Mouse (Mus musculus) forebrain, embryonic 12.5 days (tissue): Measurements from ENCODE around the gene Ethe1. TPM values are rescaled to one million over a fixed set of nuclear protein-coding genes. Genes with fewer than 3 reads are reported as not detected.
"Not testable (repeated sequence)": the region's sequence is repeated elsewhere in the genome, so short reads cannot be mapped to it uniquely, and the experiment has no call there.

Experiments
- ATAC-seq: fragments of 200-750 bp; cut with Nextera tagmentation; 2 replicates; pipeline ENCODE4 v1.8.0; 2017; ENCODE audit warnings: moderate TSS enrichment; ENCODE audit not compliant: low FRiP score
- H3K27ac ChIP-seq: fragments of 300-500 bp; sonication (generic); 2 replicates; pipeline ENCODE4 v1.5.1; 2016; ENCODE audit warnings: mild to moderate bottlenecking
- H3K27me3 ChIP-seq: fragments of 300-500 bp; sonication (generic); 2 replicates; pipeline ENCODE4 v1.6.1; 2016; ENCODE audit warnings: mild to moderate bottlenecking
- H3K36me3 ChIP-seq: fragments of 300-500 bp; sonication (generic); replicated peaks from 2 replicates; pipeline ENCODE4 v1.6.1; 2016; ENCODE audit warnings: mild to moderate bottlenecking
- H3K4me1 ChIP-seq: fragments of 300-500 bp; sonication (generic); 2 replicates; pipeline ENCODE4 v1.6.1; 2016
- H3K4me2 ChIP-seq: fragments of 300-500 bp; sonication (generic); 2 replicates; pipeline ENCODE4 v1.6.1; 2016; ENCODE audit warnings: mild to moderate bottlenecking, moderate library complexity
- H3K4me3 ChIP-seq: fragments of 300-500 bp; sonication (generic); replicated peaks from 2 replicates; pipeline ENCODE4 v1.5.1; 2016; ENCODE audit warnings: mild to moderate bottlenecking
- H3K9ac ChIP-seq: fragments of 300-500 bp; sonication (generic); 2 replicates; pipeline ENCODE4 v1.6.1; 2016; ENCODE audit warnings: mild to moderate bottlenecking
- H3K9me3 ChIP-seq: fragments of 300-500 bp; sonication (generic); 2 replicates; pipeline ENCODE4 v1.6.1; 2016
- WGBS: fragments of 180-500 bp; shearing (Covaris S2); methylation state at CpG from one replicate; pipeline ENCODE4 v1.1.7; 2016; 5-methylcytosine and 5-hydroxymethylcytosine counted together
- polyA plus RNA-seq: library from polyadenylated mRNA; unstranded; fragments of >200 nt; fragmentation: Nextera tagmentation; extraction: Ambion mirVana; gene quantifications from 2 replicates; pipeline ENCODE4 v1.2.1, GENCODE M21; 2016

Gene Ethe1
- polyA plus RNA-seq, 1 experiment from 2014 or later = 15.3 TPM

DNA sequence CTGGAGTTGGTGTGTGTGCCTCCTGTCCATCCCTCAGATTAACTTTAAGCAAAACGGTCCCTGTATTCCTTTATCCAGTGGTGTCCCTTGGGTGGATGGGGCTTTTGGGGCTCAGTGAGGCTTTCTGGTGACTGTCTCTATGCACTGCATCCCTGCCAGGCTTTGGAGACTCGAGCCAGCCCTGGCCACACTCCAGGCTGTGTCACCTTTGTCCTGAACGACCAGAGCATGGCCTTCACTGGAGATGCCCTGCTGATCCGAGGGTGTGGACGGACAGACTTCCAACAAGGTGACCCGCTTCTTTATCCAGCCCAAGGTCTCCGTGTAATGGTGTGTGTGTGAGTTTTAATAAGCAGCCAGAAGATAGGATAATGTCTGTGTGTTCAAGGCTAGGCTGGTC is 18.7 kb downstream of the Ethe1 start:
- Histone ChIP-seq H3K4me1 (peaks cover 16% of the 10 kb centered on the region), H3K27me3 (peaks cover 28% of the 10 kb centered on the region), H3K27ac (no peak overlapping the region), H3K36me3 (no peaks in the 10 kb centered on the region), H3K4me3 (no peak overlapping the region), H3K9ac (no peak overlapping the region), H3K9me3 (no peaks in the 10 kb centered on the region), H3K4me2 (no peak overlapping the region)
- WGBS = 73% methylated on average over 7 of the region's 7 CpGs
- ATAC-seq = no peak

DNA sequence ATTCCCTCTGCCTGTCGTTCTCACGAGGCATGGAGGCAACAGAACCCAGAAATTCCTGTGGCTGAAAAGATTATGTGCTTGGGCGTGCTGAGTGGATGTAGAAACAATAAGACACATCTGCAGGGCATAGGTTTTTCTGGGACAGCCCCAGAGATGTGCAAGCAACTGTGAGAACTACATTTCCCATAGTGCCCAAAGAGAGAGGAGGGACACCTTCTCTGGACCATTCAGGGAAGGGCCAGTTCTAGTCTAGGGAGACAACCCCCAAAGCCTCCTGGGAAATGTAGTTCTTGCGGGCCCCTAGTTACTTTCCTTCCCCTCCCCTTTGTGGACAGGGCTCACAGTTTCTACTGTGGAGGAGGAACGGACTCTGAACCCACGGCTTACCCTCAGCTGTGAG is 20.7 kb downstream of the Ethe1 start:
- Histone ChIP-seq H3K4me3 (no peak overlapping the region), H3K36me3 (no peaks in the 10 kb centered on the region), H3K27ac (no peak overlapping the region), H3K27me3 (peaks cover 47% of the 10 kb centered on the region), H3K9me3 (no peaks in the 10 kb centered on the region), H3K4me1 (peaks cover 22% of the 10 kb centered on the region), H3K9ac (no peak overlapping the region), H3K4me2 (no peak overlapping the region)
- ATAC-seq = peak; percentile 76
- WGBS = 51% methylated on average over 6 of the region's 6 CpGs

DNA sequence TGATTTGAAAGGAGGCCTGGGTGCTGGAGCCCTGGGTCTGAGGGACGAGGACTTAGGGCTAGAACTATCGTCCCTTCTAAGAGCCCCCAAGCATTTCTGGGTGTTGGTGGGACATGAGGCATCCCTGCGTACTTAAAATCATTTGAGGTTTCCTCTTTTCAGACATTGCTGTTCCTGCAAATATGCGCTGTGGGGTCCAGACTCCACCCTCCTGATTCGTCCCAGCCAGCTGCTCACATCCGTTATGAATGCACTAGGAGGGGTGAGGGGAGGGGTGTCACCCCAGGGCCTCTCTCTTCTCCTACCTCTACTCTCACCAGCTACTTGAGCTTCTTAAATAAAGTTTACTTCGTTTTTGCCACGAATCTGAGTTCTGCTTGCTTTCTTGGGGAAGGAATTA is 21.2 kb downstream of the Ethe1 start:
- no peak overlapping the region for H3K4me2 ChIP-seq
- peaks cover 52% of the 10 kb centered on the region for H3K27me3 ChIP-seq
- H3K9me3 ChIP-seq = no peaks in the 10 kb centered on the region
- no peak for ATAC-seq
- 74% methylated on average over 8 of the region's 8 CpGs for WGBS
- no peak overlapping the region for H3K9ac ChIP-seq
- H3K4me1 ChIP-seq = peaks cover 21% of the 10 kb centered on the region
- H3K4me3 ChIP-seq = no peak overlapping the region
- H3K36me3 ChIP-seq = no peaks in the 10 kb centered on the region
- no peak overlapping the region for H3K27ac ChIP-seq

DNA sequence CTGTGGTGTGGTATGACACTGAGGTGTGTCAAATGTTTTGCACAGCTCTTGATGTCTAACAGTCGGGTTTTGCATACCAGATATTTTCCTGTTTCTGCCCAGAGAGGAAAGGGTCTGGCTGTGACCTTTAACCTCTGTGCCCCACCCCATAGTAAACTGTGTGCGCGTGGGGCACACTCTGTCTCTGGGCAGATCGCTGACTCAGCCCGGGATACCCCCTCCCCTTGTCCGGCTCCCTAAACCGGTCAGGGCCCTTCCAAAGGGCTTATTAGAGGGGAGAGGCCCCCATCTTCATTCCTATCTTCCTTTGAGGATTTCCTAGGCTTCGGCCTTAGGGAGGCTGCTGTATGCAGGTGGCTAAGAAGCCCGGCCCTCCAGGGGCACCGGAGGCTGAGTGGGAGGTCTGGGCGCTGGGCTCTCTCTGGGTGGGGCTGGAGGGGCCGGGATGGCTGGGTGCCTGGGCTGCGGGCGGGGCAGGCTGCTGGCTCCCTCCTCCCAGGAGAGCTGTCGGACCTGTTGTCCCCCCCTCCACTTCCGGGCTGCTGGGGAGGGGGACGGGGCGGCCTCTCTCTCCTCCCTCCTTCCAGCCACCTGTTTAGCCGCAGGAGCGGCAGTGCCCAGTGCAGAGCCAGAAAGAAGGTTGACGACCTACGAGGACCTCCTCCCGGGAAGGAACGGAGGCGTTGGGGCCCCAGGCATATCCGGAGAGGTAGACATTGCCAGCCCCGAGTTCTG is 23.0 kb downstream of the Ethe1 start, which contains the start of gene Phldb3:
Gene Phldb3 (plus strand): TSS at position 620 of the 735 bp plus-strand sequence.
- Histone ChIP-seq H3K36me3 (no peaks in the 10 kb centered on the region), H3K4me1 (peaks cover 21% of the 10 kb centered on the region), H3K9ac (peak within 1 kb of the TSS; percentile 22; the same call in 1 of the 2 replicates), H3K27me3 (peaks cover 68% of the 10 kb centered on the region), H3K27ac (no peak within 1 kb of the TSS), H3K9me3 (no peaks in the 10 kb centered on the region), H3K4me3 (peak within 1 kb of the TSS; percentile 36), H3K4me2 (peak within 1 kb of the TSS; percentile 58)
- ATAC-seq = no peak
- WGBS = 3% methylated on average over 27 of the region's 27 CpGs

DNA sequence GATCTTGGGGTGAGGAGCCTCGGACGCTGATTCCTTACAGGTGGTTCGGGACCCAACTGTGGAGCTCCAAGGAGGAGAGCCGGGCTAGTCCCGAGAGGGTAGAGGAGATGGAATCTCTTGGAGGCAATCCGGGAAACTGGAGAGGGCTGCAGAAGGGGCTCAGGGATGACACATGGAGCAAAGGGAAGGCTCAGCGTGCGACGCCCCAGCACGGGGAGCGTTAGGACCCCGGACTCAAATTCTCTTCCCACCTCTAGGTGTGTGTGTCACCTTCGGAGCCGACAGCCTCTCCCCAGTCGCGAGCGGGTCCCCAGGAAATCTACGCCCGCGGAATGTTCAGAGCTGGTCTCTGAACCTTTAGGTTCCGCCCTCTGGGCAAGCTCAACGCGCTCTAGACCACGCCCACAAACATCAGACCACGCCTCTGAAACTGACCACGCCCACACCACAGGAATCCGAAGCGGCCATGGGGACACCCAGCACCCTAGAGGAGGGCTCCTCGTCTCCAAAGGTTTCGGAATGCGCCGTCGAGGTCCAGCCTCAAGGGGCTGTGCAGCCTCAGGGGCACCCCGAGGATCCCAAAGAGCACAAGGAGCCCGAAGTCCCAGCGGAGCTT is 23.6 kb downstream of the Ethe1 start:
- H3K4me2 ChIP-seq = peak overlapping the region; percentile 58
- peak overlapping the region; percentile 36 for H3K4me3 ChIP-seq
- no peaks in the 10 kb centered on the region for H3K36me3 ChIP-seq
- ATAC-seq = peak; percentile 49
- H3K27ac ChIP-seq = no peak overlapping the region
- H3K27me3 ChIP-seq = peaks cover 70% of the 10 kb centered on the region
- under 1% methylated on average over 36 of the region's 36 CpGs for WGBS
- no peaks in the 10 kb centered on the region for H3K9me3 ChIP-seq
- H3K4me1 ChIP-seq = peaks cover 21% of the 10 kb centered on the region
- H3K9ac ChIP-seq = peak overlapping the region; percentile 22; the same call in 1 of the 2 replicates

DNA sequence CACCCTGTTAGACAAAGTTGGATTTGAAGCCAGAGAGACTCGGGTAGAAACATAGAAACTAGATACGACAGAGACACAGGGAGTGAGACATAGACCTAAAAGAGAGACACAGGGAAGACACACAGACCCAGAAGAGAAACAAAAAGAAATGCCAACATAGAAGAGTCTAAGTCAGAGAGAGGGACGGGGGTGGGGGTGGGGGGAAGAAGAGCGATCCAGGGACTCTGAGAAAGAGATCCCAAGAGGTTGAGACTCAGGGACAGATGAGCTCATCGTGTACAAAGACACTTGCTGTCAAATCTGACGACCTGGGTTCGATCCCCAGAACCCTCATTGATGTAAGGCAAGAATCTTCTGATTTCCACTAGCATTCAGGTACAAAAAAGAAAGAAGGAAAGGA is 24.4 kb downstream of the Ethe1 start:
- H3K4me3 ChIP-seq = peak overlapping the region; percentile 36
- H3K4me2 ChIP-seq = peak overlapping the region; percentile 58; the same call in 1 of the 2 replicates
- H3K9me3 ChIP-seq = no peaks in the 10 kb centered on the region
- H3K9ac ChIP-seq = no peak overlapping the region
- H3K27ac ChIP-seq = no peak overlapping the region
- 10% methylated on average over 7 of the region's 7 CpGs for WGBS
- H3K4me1 ChIP-seq = peaks cover 21% of the 10 kb centered on the region
- no peaks in the 10 kb centered on the region for H3K36me3 ChIP-seq
- peaks cover 70% of the 10 kb centered on the region for H3K27me3 ChIP-seq
- ATAC-seq = no peak

DNA sequence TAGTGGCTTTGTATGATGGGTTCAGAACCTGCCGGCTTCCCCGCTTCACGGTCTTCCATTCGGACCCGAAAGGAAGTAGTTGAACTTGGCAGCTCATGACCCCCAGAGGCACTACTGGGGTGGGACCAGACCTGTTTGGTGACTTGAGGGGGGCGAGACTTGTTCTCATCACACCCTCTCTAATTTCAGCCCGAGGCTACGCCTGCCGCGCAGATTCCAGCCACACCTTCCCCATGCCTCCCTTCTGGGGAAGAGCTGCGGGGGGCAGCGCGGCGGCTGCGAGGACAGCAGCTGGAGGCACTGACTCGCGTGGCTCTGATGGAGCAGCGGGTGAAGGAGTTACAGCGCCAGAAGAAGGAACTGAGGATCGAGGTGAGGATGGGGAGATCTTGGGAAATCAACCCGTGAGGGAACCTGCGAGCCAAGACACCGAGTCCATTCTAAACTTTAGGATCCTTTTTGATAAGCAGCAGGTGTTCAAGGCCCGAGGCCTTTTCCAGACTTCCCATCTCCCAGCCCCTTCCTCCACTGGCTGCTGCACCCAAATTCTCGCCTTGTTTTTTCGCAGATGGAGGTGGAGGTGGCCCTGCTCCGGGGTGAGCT is 25.1 kb downstream of the Ethe1 start:
- peaks cover 70% of the 10 kb centered on the region for H3K27me3 ChIP-seq
- 3% methylated on average over 27 of the region's 27 CpGs for WGBS
- H3K9ac ChIP-seq = no peak overlapping the region
- H3K4me3 ChIP-seq = peak overlapping the region; percentile 11; the same call in 1 of the 2 replicates
- no peak overlapping the region for H3K27ac ChIP-seq
- ATAC-seq = no peak
- H3K36me3 ChIP-seq = no peaks in the 10 kb centered on the region
- H3K4me1 ChIP-seq = peaks cover 21% of the 10 kb centered on the region
- no peaks in the 10 kb centered on the region for H3K9me3 ChIP-seq
- H3K4me2 ChIP-seq = peak overlapping the region; percentile 28

DNA sequence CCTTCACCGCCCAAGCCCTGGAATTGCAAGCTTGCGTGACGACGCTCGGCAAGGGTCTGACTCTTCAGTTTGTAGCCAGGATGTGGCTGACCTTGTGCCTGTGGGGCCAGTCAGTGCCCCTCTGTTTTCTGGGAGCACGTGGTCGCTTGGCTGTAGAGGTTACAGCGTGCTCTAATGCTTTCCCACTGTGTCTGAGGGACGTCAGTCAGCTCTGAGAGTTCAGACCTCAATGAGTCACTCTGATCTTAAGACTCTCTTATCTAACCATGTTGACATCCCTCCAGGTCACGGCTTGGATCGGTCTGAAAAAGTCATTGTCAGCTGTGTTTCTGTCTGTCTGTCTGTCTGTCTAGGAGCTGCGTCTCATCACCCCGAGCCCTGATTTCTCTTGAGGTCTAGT is 27.5 kb downstream of the Ethe1 start:
- H3K9ac ChIP-seq = no peak overlapping the region
- H3K36me3 ChIP-seq = no peaks in the 10 kb centered on the region
- H3K4me2 ChIP-seq = no peak overlapping the region
- no peak overlapping the region for H3K4me3 ChIP-seq
- no peak overlapping the region for H3K27ac ChIP-seq
- WGBS = 76% methylated on average over 13 of the region's 13 CpGs
- no peak for ATAC-seq
- peaks cover 21% of the 10 kb centered on the region for H3K4me1 ChIP-seq
- no peaks in the 10 kb centered on the region for H3K9me3 ChIP-seq
- H3K27me3 ChIP-seq = peaks cover 54% of the 10 kb centered on the region

DNA sequence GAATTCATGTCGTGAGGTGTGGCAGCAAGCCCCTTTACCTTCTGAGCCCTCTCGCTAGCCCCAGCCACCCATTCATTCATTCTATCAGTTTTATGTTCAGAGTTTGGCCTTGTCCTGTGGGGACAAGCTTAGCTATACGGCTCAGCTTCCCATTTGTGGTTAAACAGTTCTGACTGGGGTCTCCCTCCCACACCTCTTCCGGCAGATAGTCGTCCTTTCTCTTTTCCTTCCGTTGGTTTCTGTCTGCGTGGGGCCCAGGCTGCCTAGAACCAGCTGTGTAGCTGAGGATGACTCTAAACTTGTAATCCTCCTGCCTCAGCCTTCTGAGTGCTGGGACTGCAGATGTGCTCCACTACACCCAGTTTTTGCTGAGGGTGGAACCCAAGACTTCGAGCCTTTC is 30.4 kb downstream of the Ethe1 start:
- Histone ChIP-seq H3K4me2 (no peak overlapping the region), H3K36me3 (no peaks in the 10 kb centered on the region), H3K27me3 (peaks cover 26% of the 10 kb centered on the region), H3K9ac (no peak overlapping the region), H3K4me3 (no peak overlapping the region), H3K9me3 (peaks cover 5% of the 10 kb centered on the region; the same call in 1 of the 2 replicates), H3K27ac (no peak overlapping the region), H3K4me1 (peaks cover 1% of the 10 kb centered on the region; the same call in 1 of the 2 replicates)
- ATAC-seq = no peak
- WGBS = 77% methylated on average over 8 of the region's 8 CpGs

DNA sequence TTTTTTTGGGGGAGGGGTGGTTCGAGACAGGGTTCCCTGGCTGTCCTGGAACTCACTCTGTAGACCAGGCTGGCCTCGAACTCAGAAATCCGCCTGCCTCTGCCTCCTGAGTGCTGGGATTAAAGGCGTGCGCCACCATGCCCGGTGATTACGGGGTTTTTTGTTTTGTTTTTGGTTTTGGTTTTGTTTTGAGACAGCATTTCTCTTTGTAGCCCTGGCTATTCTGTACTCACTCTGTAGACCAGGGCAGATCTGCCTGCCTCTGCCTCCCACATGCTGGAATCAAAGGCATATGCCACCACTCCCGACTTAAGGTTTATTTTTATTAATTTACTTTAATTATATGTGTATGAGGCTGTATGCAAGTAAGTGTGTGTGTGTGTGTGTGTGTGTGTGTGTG is 31.0 kb downstream of the Ethe1 start:
- not testable (repeated sequence) for H3K9ac ChIP-seq, H3K36me3 ChIP-seq, H3K4me1 ChIP-seq, H3K4me2 ChIP-seq, ATAC-seq, H3K27ac ChIP-seq, H3K4me3 ChIP-seq, H3K9me3 ChIP-seq
- WGBS = 88% methylated on average over 8 of the region's 8 CpGs
- H3K27me3 ChIP-seq = peaks cover 19% of the 10 kb centered on the region

DNA sequence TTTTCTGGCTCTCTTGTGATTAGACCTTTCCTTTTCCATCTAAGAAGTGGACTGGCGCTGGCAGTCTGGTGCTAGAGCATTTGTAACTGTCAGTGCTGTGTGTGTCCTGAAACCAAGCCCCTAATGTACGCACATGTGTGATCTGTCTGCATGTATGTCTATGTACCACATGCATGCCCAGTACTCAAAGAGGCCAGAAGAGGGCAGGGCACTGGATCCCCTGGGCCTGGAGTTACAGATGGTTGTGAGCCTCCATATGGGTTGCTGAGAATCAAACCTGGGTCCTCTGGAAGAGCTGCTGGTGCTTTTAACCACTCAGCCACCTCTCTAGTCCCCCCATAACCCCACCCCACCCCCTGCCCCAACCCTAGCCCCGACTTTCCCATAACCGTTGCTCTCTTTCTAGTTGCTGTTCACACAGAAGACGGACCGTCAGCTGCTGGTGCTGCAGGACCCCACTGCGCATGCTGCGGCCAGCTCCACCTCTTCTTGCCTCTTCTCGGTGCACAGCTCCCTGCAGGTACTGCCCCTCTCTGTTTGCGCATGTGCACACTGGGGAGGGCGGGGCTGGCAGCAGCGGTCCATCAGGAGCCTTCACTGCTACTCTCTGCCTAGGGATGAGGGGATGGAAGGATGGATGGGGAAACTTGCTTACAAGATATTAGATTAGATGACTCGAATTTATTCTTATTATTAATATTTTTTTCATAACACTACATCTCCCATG is 32.5 kb downstream of the Ethe1 start:
- Histone ChIP-seq H3K9ac (no peak overlapping the region), H3K27me3 (0 out of 2 replicates have a peak, but pooled peaks cover 6% of the 10 kb centered on the region), H3K4me1 (no peaks in the 10 kb centered on the region), H3K36me3 (no peaks in the 10 kb centered on the region), H3K4me3 (no peak overlapping the region), H3K4me2 (no peak overlapping the region), H3K27ac (no peak overlapping the region), H3K9me3 (peaks cover 5% of the 10 kb centered on the region; the same call in 1 of the 2 replicates)
- WGBS = 53% methylated on average over 13 of the region's 13 CpGs
- no peak for ATAC-seq

DNA sequence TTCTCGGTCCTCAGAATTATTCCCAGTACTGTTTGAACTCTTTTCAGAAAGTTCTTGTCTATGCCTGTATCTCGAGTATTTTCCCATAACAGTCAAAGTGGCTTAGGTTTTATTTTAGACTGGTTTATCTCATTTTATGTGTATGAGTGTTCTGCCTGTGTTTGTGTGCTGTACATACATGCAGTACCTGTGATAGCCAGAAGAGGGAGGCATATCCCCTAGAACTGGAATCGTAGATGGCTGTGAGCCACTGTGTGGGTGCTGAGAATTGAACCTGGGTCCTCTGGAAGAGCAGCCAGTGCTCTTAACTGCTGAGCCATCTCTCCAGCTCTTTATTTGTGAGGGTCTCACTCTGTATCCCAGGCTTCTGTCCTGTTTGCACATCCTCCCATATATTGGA is 33.9 kb downstream of the Ethe1 start:
- 85% methylated on average over 3 of the region's 3 CpGs for WGBS
- Histone ChIP-seq H3K9ac (no peak overlapping the region), H3K27ac (no peak overlapping the region), H3K27me3 (peaks cover 2% of the 10 kb centered on the region; the same call in 1 of the 2 replicates), H3K4me1 (0 out of 2 replicates have a peak, but pooled peaks cover 2% of the 10 kb centered on the region), H3K9me3 (peaks cover 5% of the 10 kb centered on the region; the same call in 1 of the 2 replicates), H3K4me3 (no peak overlapping the region), H3K36me3 (no peaks in the 10 kb centered on the region), H3K4me2 (no peak overlapping the region)
- ATAC-seq = no peak
